Mouse (Mus musculus) thymus, postnatal 0 days (tissue): ENCODE measurements around the gene Sdk1. TPM values are rescaled to one million over a fixed set of nuclear protein-coding genes. Genes with fewer than 3 reads are reported as not detected.
A peak's percentile ranks its signal among the peaks of the same experiment; 100 is the strongest.

Source experiments
- DNase-seq: peaks from one replicate; pipeline ENCODE4 v3.0.0-alpha.2; 2015; ENCODE audit warnings: low spot score
- polyA plus RNA-seq: library from polyadenylated mRNA; unstranded; fragments of >200 nt; fragmentation: Nextera tagmentation; extraction: Ambion mirVana; gene quantifications from 2 replicates; pipeline ENCODE4 v1.2.1, GENCODE M21; 2015

The Sdk1 gene
- polyA plus RNA-seq, 1 experiment from 2014 or later = 0.55 TPM

DNA sequence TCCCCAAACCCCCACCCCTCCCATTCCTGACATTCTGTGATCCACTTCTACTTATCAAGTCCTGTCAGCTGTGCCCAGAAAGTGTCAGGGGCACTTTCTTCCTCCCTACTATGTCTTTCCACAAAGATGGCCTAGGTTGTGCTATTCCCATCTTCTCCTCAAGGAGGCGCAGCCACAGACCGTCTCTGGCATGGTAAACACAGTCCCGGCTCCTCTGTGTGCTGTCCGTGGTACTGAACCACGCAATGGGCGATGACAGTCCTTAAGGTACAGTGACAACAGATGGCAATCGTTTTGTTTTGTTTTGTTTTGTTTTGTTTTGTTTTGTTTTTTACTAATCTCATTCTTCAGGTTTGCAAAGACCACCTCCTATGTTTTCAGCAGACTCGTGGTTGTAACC is 743.7 kb downstream of the Sdk1 start:
- DNase-seq = peak; percentile 82

DNA sequence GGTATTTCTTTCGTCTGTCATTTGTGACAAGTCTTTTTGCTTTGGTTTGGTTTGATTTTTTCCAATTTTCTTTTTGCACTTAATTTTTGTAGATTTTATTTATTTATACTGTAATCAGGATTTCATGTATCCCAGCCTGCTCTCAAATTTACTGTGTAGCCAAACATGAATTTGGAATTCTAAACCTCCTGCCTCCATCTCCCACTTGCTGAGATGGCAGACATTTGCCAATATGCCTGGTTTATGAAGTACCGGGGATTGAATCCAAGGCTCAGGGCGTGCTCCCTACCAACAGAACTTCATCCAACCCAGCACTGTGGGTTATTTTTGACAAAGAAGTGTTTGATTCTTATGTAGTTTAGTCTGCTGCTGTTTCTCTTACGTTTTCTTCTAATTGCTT is 744.3 kb downstream of the Sdk1 start:
- no peak for DNase-seq

DNA sequence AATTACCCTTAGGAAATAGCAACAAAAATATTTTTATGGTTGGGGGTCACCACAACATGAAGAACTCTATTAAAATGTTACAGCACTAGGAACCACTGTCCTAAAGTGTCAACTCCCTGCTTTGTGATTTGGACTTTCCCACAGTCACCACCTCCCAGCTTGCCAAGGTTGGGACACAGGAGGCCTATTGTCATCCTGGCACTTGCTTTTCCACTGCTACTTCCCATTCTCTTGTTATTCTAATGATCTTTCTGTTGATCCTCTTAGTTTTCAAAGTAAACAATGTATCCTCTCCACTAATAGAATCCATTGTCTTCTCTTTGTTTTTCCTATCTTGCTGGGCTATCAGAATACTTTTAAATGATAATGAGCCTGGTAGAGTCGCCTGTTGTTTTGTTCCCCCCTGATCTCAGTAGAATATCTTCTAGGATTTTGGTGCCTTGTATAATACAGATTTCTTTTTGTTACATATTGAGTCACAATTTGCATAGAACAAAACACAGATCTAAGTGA is 746.1 kb downstream of the Sdk1 start:
- no peak for DNase-seq

DNA sequence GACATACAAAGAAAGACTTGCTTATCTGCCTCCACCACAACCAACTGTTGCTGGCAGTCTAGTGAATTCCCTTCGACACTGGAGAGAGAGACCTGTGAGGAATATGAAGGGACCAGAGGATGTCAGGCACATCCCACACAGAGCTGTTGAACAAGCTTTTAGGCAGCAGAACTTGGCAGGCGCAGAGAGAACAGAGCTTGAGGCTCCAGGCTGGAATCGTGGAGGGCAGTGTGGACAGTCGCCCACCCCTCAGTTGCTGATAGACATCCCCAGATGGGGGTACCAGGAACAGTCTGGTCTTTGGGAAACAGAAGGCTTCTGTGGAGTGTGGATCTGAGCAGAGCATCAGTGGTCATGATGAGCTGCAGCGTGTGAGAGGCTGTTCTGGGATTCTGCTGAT is 747.4 kb downstream of the Sdk1 start:
- DNase-seq = no peak

DNA sequence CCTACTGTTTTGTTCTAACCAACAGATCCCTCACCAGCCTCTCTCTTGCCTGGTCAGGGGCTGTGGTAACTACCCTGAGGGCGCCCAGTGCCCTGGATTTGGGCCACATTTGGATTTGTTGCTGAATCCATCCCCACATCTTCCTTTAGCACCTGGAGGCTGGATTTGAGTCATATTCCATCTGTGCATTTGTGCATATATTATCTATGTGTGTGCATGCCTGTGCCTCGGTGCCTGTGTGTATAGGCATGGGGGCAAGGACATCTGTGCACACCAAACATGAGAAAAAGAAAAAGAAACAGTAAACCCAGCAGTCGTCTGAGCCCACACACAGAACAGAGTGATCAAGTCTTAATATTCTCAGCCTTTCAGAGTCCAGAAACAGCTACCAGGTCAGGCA is 752.9 kb downstream of the Sdk1 start:
- no peak for DNase-seq

DNA sequence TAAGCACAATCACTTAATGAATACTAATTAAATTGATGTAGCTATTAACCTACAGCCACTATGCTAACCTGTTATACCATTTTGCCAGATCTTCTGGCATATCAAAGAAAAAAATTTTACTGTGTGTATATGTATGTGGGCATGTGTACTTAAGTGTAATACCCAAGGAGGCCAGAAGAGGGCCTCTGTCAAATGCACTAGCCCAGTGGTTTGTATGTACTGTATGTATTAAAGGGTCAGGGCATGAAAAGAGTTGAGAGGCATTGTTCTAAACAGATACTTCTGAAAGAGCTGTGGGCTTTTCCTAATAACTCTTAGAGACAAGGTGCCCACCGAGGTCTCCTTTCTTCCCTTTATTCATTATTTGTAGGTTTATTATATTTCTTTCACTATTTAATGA is 759.0 kb downstream of the Sdk1 start:
- DNase-seq = no peak

DNA sequence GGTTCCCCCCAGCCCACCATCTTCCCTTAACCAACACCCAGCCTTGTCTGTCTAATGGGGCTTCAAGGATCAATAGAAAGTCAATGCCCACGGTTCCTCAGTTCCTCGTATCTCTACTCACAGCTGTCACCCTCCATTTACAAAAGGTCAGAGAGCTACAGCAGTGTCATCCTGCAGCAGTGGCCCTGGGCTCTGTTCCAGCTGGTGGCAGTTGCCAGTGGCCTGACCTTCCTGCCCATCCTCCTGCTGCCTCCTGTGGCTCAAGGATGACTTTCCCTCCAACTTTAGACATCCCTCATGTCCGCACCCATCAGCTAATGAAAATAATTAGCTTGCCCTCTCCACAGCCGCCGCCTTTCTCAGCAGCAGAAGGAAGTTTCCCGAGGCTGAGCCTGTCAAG is 759.8 kb downstream of the Sdk1 start:
- DNase-seq = no peak

DNA sequence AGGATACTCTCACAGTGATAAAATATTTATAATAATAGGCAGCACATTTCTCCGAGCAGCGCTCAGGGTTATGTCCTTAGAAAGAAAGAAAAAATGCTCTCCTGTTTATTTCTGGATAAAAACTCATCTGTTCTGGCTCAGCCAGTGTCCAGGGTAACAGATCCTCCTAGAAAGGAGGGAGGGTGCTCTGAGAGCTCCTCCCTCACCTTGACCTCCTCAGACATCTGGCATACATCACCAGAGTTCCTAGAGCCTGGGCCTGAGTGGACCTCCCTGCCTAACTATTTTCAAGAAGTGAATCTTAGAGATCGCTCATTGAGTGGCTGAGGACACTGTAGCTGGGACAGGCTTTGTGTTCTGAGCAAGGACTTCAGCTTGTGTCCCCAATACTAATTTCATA is 760.7 kb downstream of the Sdk1 start:
- DNase-seq = no peak

DNA sequence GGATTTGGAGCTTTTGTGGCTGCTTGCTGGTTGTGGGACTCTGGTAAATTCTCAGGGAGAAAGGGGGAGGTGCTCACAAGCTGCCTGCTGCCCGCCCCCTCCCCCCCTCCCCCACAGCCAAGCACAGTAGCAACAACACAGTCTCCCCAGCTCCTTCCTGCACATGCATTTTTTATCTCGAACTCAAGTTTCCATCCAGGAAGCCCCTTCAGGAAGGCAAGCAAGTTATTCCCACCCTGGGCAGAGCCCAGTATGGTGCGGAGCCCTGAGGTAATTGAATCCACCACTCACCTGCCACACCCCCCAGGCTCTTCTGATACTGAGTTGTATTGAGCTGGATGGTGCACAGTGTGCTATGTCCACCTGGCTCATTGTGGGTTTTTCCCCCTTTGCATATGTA is 768.9 kb downstream of the Sdk1 start:
- no peak for DNase-seq

DNA sequence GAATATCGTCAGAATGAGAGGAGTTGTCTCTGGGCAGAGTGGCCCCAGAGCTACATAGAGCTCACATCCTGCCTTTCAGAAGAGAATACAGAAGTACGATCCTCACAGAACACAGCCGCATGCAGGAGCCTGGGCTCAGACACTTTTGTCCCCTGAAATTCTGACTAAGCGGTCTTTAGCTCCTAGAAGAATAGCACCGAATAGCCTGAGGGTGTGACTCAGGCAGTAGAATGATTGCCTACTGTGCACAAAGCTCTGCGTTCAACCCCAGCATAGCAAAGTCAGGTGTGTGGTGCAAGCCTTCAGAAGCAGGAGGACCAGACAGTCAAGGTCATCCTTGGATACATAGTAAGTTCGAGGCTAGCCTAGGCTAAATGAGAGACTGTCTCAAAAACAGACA is 775.7 kb downstream of the Sdk1 start:
- DNase-seq = no peak

DNA sequence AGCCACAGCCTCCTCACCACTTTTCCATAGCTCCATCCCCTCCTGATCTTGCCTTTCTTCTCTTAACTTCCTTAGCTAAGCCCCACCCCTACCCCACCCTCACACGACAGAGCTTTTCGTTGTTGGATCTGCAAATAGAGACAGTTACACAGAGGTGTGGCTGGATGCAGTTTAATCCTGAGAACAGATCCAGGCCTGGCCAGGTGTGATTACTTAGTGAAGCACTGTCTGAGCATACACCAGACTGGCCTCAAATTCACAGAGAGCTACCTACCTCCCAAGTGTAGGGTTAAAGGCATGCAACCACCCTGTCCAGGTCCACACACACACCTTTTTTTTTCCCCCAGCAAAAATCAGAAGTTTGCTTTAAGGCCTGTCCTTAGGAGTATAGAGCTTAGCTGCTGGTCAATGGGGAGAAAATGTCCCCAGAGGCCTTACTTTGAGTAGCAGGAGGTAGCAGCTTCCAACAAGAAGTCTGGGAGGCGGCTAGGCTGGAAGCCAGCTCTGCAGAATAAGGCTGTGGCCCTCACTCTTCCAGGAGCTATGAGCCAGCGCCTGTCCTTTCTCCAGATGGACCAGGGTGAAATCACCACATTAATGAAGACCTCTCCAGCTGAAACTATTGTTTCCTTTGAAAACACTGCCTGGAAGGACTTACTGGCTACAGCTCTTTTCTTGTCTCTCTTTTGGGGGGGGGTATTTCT is 781.7 kb downstream of the Sdk1 start:
- DNase-seq = no peak

DNA sequence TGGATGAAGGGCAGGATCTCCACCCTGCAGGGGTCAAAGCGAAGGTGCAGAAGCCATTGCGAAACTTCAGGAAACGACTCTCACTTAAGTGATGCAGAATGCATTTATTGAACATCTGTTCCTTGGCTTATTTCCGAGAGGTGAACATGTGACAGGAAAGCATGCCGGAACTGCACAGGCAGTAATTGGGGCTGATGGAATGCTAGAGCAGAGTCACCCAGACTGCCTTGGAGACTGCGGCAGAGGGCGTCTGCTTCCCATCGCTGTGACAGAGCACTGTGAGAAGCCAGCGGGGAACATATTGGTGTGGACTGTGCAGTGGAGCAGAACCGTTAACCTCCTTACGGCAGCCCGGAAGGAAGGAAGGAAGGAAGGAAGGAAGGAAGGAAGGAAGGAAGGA is 783.2 kb downstream of the Sdk1 start:
- no peak for DNase-seq

DNA sequence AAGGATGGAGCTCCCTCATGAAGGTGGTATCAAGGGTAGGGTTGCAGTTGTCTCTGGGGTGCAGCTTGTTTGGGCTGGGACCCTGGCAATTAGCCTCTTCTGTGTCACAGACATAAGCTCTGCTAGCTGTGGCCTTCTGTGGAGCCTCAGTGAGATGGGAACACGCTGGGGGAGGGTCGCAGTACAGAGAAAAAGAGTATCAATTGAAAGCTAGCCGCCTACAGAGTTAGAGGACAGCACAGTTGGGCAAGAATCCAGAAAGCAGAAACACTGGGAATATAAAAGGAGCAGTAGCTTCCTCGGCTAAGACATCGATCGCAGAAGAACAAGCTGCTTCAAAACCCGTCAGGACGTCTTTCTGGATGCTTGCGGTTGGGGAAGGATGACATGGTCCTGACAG is 795.2 kb downstream of the Sdk1 start:
- DNase-seq = no peak

DNA sequence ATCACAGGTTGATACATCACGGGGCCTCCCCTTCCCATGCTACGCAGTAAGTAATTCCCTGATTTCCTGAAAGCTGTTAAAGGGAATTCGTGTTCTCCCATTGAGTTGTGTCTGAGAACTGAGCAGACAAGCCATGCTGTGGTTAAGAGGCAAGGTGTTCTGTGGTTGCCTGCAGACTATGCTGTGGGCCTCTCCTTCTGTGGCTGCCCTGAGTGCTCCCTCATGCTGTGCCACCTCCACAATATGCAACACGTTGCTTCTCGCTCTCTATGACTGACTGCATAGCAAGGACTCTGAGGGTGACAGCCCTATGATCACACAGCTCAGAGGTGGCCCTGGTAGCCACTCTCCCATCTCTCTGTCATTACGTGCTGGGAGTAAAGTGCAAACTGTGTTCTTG is 797.9 kb downstream of the Sdk1 start:
- peak; percentile 63 for DNase-seq

DNA sequence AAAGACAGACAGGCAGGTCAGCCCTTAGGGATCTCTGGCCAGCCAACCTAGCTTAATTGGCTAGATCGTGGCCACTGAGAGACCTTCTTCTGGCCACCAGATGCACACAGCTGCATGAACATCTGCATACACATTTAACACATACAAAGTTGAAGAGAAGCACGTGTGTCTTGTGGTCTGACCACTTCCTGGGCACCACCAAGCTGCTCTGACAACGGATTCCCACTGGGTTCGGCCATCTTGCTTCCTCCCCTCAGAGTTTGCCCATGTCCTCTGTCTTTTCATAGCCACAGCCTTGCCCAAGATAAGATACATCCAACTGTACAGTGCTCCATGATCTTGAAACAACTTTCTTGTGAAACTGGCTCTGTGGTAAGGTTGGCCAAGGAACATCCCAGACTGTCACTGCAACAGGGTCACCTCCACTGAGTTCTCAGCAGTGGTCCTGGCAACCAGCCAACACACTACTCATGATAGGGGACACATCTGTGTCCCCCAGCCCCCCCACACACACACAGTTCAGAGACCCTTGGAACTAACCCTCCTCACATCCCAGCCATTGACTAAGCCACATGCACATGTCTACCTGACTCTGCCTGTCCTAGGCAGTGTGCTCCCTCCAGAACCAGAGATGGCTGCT is 798.7 kb downstream of the Sdk1 start:
- DNase-seq = peak; percentile 89

DNA sequence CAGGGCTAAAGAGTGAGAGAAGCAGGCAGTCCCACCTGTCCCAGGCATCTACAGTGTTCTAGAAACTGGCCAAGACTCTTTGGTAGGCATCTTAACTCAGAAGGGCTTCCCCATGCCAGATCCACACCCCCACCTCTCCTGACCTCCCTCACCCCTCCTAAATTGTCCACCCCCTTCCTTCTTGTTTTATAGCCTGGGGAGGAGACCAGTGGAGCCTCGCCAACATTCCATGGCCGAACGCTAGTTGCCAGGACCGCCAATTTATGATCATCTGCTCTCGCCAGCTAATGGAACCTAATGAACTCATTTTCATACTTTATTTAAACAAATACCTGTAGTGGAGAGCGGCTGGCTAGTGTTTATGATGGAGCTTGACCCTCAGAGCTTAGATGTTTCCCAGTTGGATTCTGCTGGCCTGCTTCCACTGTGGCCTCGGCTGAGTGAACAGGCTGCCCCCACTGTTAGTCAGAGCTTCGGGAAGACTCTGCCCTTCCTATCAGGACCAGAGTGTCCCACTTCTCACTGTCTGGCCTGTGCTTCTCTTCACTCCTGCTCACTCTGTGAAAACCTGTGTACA is 800.0 kb downstream of the Sdk1 start:
- DNase-seq = no peak

DNA sequence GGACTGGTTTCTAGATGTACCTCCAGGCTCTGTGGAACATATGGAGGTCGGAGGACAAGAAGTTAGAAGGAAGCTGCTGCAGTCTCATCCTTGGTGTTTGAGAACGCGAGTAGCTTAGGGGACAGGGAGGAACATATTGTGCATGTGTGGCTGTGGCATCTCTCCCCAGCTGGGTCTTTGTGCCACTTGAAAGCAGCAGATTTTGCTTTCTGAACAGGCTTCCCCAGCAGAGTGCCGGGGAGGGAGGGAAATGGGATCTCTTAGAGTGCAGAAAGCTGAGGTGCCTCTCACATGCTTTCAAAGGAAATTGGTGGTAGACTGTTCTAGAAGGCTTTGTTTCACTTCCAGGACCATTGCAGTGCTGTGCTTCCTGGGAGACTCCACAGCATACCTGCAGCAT is 820.5 kb downstream of the Sdk1 start:
- no peak for DNase-seq

DNA sequence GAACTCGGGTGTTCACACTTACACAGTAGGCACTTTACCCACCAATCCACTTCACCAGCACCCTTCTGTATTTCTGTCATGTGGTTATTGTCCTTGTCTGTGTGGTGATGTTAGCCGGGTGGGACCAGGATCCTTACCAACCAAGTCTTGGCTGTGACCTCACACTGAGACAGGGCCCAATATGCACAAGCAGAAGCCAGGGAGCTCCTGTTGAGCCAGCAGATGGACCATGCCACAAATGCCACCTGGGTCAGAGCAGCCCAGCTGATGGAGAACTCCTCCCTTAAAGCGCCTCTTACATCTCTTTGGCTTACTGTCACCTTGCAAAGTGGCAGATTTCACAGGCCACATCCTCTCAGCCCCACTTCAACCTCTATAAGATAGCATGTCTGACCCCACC is 830.0 kb downstream of the Sdk1 start:
- no peak for DNase-seq

DNA sequence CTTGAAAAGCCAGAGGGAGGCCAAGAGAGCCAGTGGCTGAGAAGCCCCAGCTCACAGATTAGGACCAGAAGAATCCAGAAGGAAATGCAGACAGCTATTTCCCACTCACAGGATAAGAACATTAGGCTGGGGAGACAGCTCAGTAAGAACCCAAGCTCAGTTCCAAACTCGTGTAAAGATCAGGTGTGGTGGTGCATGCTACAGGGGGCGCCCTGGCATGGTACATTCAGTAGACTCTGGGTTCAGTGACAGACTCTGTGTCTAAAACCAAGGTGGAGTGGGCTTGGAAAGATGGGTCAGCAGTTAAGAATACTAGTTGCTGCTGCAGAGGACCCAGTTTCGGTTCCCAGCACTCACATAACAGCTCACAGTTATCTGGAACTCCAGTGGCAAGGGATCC is 832.6 kb downstream of the Sdk1 start:
- no peak for DNase-seq

DNA sequence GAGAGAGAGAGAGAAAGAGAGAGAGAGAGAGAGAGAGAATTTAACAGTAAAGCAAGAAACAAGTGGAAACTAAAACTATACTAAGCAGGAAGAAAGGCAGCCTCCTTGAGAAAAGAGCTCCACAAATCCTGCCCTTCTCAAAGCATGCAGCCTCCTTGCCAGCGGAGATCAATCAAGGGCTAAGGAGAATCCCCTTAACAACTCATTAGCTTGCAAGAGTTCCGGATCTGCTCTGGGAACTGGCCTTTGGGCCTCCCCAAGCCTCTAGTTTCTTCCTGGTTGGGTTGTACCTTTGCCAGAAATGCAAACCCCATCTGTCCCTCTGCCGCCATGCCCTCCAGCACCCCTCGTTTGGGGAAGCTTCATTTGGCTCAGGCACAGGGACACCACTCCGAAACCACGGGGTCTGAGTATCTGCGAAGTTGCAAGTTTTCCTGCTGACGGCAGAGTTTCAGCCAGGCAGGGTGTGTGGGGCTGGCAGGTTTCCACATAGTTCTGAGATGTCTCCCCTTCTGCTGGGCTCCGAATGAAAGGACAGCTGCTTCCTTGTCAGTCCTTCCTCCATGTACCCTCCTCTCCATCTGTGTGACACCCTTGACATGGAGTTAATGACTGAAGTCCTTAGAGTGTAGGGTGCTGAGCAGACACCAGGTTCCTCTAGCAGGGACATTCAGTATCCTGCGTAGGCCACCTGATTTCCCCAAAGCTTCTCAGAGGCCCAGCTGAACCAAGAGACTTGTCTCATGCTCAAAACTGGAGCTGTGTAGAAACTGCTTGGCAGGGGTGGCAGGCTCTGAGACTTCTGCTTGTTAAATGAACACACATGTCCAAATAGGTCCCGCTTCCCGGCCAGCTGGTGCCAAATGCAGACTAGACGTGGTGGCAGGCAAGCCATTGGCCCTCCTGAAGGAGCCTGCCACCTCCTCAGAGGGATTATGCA is 833.5 kb downstream of the Sdk1 start:
- DNase-seq = no peak

DNA sequence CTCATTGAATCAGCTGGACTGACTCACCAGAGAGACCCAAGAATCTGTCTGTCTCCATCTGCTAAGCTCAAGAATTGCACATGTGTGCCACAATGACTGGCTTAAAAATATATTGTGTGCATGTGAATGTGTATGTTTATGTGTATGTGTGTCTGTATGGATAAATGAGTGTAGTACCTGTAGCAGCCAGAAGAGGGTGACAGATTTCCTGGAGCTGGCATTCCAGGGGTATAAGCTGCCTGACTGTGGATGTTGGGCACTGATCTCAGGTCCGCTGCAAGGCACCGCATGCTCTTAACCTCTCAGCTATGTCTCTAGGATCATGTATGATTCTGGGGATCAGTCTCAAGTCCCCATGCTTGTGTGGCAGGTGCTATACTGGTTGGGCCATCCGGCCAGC is 839.4 kb downstream of the Sdk1 start:
- no peak for DNase-seq

DNA sequence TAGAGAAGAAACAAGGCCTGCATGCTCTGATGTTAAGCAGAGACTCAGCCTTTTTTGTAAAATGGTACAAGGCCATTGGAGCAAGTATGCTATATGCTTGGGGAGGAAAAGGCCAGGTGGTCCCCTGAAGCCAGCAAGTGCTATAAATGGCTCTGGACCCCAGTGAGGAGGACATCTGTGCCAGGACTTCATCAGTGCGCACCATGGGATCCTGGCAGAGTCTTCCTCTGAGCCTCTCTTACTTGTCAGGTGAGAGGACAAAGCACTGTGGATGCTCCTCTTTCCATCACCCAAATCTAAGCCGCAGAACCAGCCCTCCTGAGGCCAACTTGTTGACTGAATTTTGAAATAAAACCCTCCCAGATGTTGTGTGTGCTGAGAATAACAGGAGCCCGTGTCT is 839.8 kb downstream of the Sdk1 start:
- DNase-seq = no peak
